Mouse (Mus musculus): ENCODE results near the gene Snx9. TPM values are rescaled to one million over a fixed set of nuclear protein-coding genes. Genes with fewer than 3 reads are reported as not detected.

The Snx9 gene
- 37.5 and 42.8 TPM in 2 replicates for polyA plus RNA-seq (2015; fragmentation: Nextera tagmentation; extraction: Ambion mirVana)

- no peaks in the 10 kb centered on the region for H3K27me3 ChIP-seq (replicated peaks)
- peak within 1 kb of the TSS; percentile 92 for H3K9ac ChIP-seq
- H3K27ac ChIP-seq = peak within 1 kb of the TSS; percentile 99
- no peaks in the 10 kb centered on the region for H3K36me3 ChIP-seq
- H3K4me2 ChIP-seq = peak within 1 kb of the TSS; percentile 70
- under 1% methylated on average over 105 of the region's 131 CpGs for WGBS
- ATAC-seq (ENCODE audit: insufficient read depth, low FRiP score, low read depth) = peak; percentile 87
- H3K9me3 ChIP-seq = no peaks in the 10 kb centered on the region
- H3K4me3 ChIP-seq (replicated peaks) = peak within 1 kb of the TSS; percentile 83
- peaks cover 12% of the 10 kb centered on the region for H3K4me1 ChIP-seq
These were observed at the start of gene Snx9 for GRCm38 (mm10) chr17:5841128-5841942. Gene Snx9 (plus strand): TSS chr17:5841329.

- ATAC-seq (ENCODE audit: insufficient read depth, low FRiP score, low read depth) = no peak
These were observed 48.9 kb upstream of the Snx9 start for GRCm38 (mm10) chr17:5792164-5792791.

GRCm38 (mm10) chr17:5793593-5793992 is 47.5 kb upstream of the Snx9 start:
- no peaks in the 10 kb centered on the region for H3K27me3 ChIP-seq (replicated peaks)
- H3K4me3 ChIP-seq (replicated peaks) = no peak overlapping the region
- H3K9ac ChIP-seq = no peak overlapping the region
- no peaks in the 10 kb centered on the region for H3K9me3 ChIP-seq
- 69% methylated on average over 4 of the region's 4 CpGs for WGBS
- no peak overlapping the region for H3K27ac ChIP-seq
- ATAC-seq (ENCODE audit: insufficient read depth, low FRiP score, low read depth) = no peak
- H3K4me2 ChIP-seq = no peak overlapping the region
- H3K4me1 ChIP-seq = no peaks in the 10 kb centered on the region
- no peaks in the 10 kb centered on the region for H3K36me3 ChIP-seq

More at GRCm38 (mm10) chr17:5792164-5792791, 48.9 kb upstream of the Snx9 start:
- Histone ChIP-seq H3K4me3 (replicated peaks) (no peak overlapping the region), H3K9ac (no peak overlapping the region), H3K27ac (no peak overlapping the region), H3K36me3 (no peaks in the 10 kb centered on the region), H3K9me3 (no peaks in the 10 kb centered on the region), H3K4me1 (no peaks in the 10 kb centered on the region), H3K27me3 (replicated peaks) (no peaks in the 10 kb centered on the region), H3K4me2 (no peak overlapping the region)
- 84% methylated on average over 12 of the region's 12 CpGs for WGBS

- WGBS = 65% methylated on average over 5 of the region's 5 CpGs
- Histone ChIP-seq H3K9ac (no peak overlapping the region), H3K4me2 (no peak overlapping the region), H3K9me3 (no peaks in the 10 kb centered on the region), H3K27ac (no peak overlapping the region), H3K4me1 (no peaks in the 10 kb centered on the region), H3K27me3 (replicated peaks) (no peaks in the 10 kb centered on the region), H3K4me3 (replicated peaks) (no peak overlapping the region), H3K36me3 (no peaks in the 10 kb centered on the region)
- no peak for ATAC-seq (ENCODE audit: insufficient read depth, low FRiP score, low read depth)
These were observed 46.9 kb upstream of the Snx9 start for GRCm38 (mm10) chr17:5794276-5794675.

GRCm38 (mm10) chr17:5795369-5795768 is 45.8 kb upstream of the Snx9 start:
- Histone ChIP-seq H3K4me1 (no peaks in the 10 kb centered on the region), H3K4me2 (no peak overlapping the region), H3K27ac (no peak overlapping the region), H3K9me3 (no peaks in the 10 kb centered on the region), H3K27me3 (replicated peaks) (no peaks in the 10 kb centered on the region), H3K36me3 (no peaks in the 10 kb centered on the region), H3K4me3 (replicated peaks) (no peak overlapping the region), H3K9ac (no peak overlapping the region)
- ATAC-seq (ENCODE audit: insufficient read depth, low FRiP score, low read depth) = no peak
- 67% methylated on average over 5 of the region's 5 CpGs for WGBS

- 3% methylated on average over 5 of the region's 5 CpGs for WGBS
- Histone ChIP-seq H3K9me3 (no peaks in the 10 kb centered on the region), H3K4me1 (peaks cover 1% of the 10 kb centered on the region; the same call in 1 of the 2 replicates), H3K27ac (no peak overlapping the region), H3K36me3 (no peaks in the 10 kb centered on the region), H3K4me3 (replicated peaks) (no peak overlapping the region), H3K27me3 (replicated peaks) (no peaks in the 10 kb centered on the region), H3K9ac (no peak overlapping the region), H3K4me2 (no peak overlapping the region)
- ATAC-seq (ENCODE audit: insufficient read depth, low FRiP score, low read depth) = peak; percentile 69; the same call in 1 of the 2 replicates
These were observed 45.3 kb upstream of the Snx9 start for GRCm38 (mm10) chr17:5795878-5796277.

- Histone ChIP-seq H3K4me1 (peaks cover 5% of the 10 kb centered on the region; the same call in 1 of the 2 replicates), H3K9ac (no peak overlapping the region), H3K4me3 (replicated peaks) (no peak overlapping the region), H3K27ac (no peak overlapping the region), H3K9me3 (no peaks in the 10 kb centered on the region), H3K36me3 (no peaks in the 10 kb centered on the region), H3K27me3 (replicated peaks) (no peaks in the 10 kb centered on the region), H3K4me2 (no peak overlapping the region)
- WGBS = 67% methylated on average over 5 of the region's 5 CpGs
- ATAC-seq (ENCODE audit: insufficient read depth, low FRiP score, low read depth) = no peak
These were observed 43.9 kb upstream of the Snx9 start for GRCm38 (mm10) chr17:5797124-5797760.

GRCm38 (mm10) chr17:5798221-5798801 is 42.8 kb upstream of the Snx9 start:
- Histone ChIP-seq H3K27ac (no peak overlapping the region), H3K9me3 (no peaks in the 10 kb centered on the region), H3K4me2 (no peak overlapping the region), H3K27me3 (replicated peaks) (no peaks in the 10 kb centered on the region), H3K36me3 (no peaks in the 10 kb centered on the region), H3K9ac (no peak overlapping the region), H3K4me1 (peaks cover 5% of the 10 kb centered on the region; the same call in 1 of the 2 replicates), H3K4me3 (replicated peaks) (no peak overlapping the region)
- peak; percentile 72 for ATAC-seq (ENCODE audit: insufficient read depth, low FRiP score, low read depth)
- WGBS = 50% methylated on average over 13 of the region's 13 CpGs

- no peaks in the 10 kb centered on the region for H3K36me3 ChIP-seq
- H3K27ac ChIP-seq = no peak overlapping the region
- ATAC-seq (ENCODE audit: insufficient read depth, low FRiP score, low read depth) = no peak
- H3K9me3 ChIP-seq = no peaks in the 10 kb centered on the region
- H3K4me1 ChIP-seq = peaks cover 6% of the 10 kb centered on the region; the same call in 1 of the 2 replicates
- no peak overlapping the region for H3K4me3 ChIP-seq (replicated peaks)
- no peak overlapping the region for H3K4me2 ChIP-seq
- no peak overlapping the region for H3K9ac ChIP-seq
- WGBS = 65% methylated on average over 5 of the region's 5 CpGs
- H3K27me3 ChIP-seq (replicated peaks) = no peaks in the 10 kb centered on the region
These were observed 42.2 kb upstream of the Snx9 start for GRCm38 (mm10) chr17:5798900-5799299.

GRCm38 (mm10) chr17:5799396-5800021 is 41.6 kb upstream of the Snx9 start:
- ATAC-seq (ENCODE audit: insufficient read depth, low FRiP score, low read depth) = no peak
- WGBS = 80% methylated on average over 17 of the region's 17 CpGs
- no peak overlapping the region for H3K4me2 ChIP-seq
- no peak overlapping the region for H3K27ac ChIP-seq
- H3K27me3 ChIP-seq (replicated peaks) = no peaks in the 10 kb centered on the region
- no peaks in the 10 kb centered on the region for H3K9me3 ChIP-seq
- no peak overlapping the region for H3K4me3 ChIP-seq (replicated peaks)
- H3K9ac ChIP-seq = no peak overlapping the region
- H3K36me3 ChIP-seq = no peaks in the 10 kb centered on the region
- peaks cover 12% of the 10 kb centered on the region; the same call in 1 of the 2 replicates for H3K4me1 ChIP-seq

GRCm38 (mm10) chr17:5800254-5800653 is 40.9 kb upstream of the Snx9 start:
- no peak overlapping the region for H3K9ac ChIP-seq
- no peaks in the 10 kb centered on the region for H3K9me3 ChIP-seq
- no peaks in the 10 kb centered on the region for H3K36me3 ChIP-seq
- peaks cover 13% of the 10 kb centered on the region; the same call in 1 of the 2 replicates for H3K4me1 ChIP-seq
- 82% methylated on average over 2 of the region's 2 CpGs for WGBS
- ATAC-seq (ENCODE audit: insufficient read depth, low FRiP score, low read depth) = no peak
- H3K4me3 ChIP-seq (replicated peaks) = no peak overlapping the region
- H3K4me2 ChIP-seq = no peak overlapping the region
- H3K27me3 ChIP-seq (replicated peaks) = no peaks in the 10 kb centered on the region
- H3K27ac ChIP-seq = no peak overlapping the region

Measured in stomach, embryonic 15.5 days (tissue).